In the genomic region with DNA sequence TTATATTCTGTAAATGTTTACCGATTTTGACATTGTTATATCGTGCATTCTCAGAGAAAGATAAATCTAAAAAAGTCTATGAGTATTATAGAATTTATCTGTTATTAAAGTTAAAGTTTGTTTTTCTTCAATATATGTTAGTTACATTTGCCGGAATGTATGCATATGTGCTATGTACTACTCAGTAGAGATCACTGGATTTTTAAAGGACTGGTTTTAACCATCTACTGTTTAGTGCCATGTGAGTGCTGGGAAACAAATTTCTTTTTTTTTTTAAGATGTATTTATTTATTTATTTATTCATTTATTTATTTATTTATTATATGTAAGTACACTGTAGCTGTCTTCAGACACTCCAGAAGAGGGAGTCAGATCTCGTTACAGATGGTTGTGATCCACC, we compare ENCODE assay signal across 22 mouse cellular contexts. TPM values are rescaled to one million over a fixed set of nuclear protein-coding genes. Genes with fewer than 3 reads are reported as not detected.
"Had no signal": no experiment of that assay in that cellular context is flagged by ENCODE, and none has a peak within 500 bp of the region (broad histone marks: within the 10 kb centered on the region; RNA-seq: fewer than 3 reads in every experiment).

No protein-coding gene starts in this region.

- H3K36me3 ChIP-seq: liver, embryonic 13.5 days; lung, embryonic 15.5 days; neural tube, embryonic 12.5 days had no signal

- H3K9ac ChIP-seq: liver, embryonic 13.5 days; liver, postnatal 0 days; lung, embryonic 15.5 days; neural tube, embryonic 12.5 days had no signal

- H3K4me1 ChIP-seq: liver, embryonic 13.5 days; lung, embryonic 15.5 days; megakaryocyte, embryonic 14.5 days; neural tube, embryonic 12.5 days had no signal

- H3K4me2 ChIP-seq: liver, embryonic 13.5 days; lung, embryonic 15.5 days; neural tube, embryonic 12.5 days had no signal

- ATAC-seq: hindbrain, embryonic 16.5 days; inflammation-experienced regulatory T-cells, adult 6 months; liver, postnatal 0 days; midbrain, embryonic 16.5 days had no signal

- H3K27ac ChIP-seq: layer of hippocampus, adult 2 months; liver, embryonic 13.5 days; lung, embryonic 15.5 days; macrophage; neural tube, embryonic 12.5 days had no signal

- H3K4me3 ChIP-seq: layer of hippocampus, adult 2 months; liver, embryonic 13.5 days; lung, embryonic 15.5 days; megakaryocyte, embryonic 14.5 days; myocyte; neural tube, embryonic 12.5 days had no signal

- DNase-seq: kidney, adult 18-20 months; kidney, postnatal 10 days; kidney, postnatal 4 days; left cerebral cortex, postnatal 4 days; liver, embryonic 13.5 days; liver, postnatal 0 days; lung, postnatal 14 days; retina, postnatal 1 day; right cerebral cortex, postnatal 4 days; spleen, adult 18-20 months; thymus, postnatal 4 days had no signal

- H3K27me3 ChIP-seq: liver, embryonic 13.5 days; lung, embryonic 15.5 days; megakaryocyte, embryonic 14.5 days; neural tube, embryonic 12.5 days had no signal

RNA-seq across cellular contexts. Expression of a gene that starts 32.7 kb away (rescaled TPM):
- polyA plus RNA-seq: kidney, embryonic 14.5 days; liver, postnatal 0 days; lung, embryonic 15.5 days; stomach, embryonic 16.5 days had no signal
